Mouse (Mus musculus) frontal cortex, adult 2 months (tissue): ENCODE measurements around the gene Pdyn. TPM values are rescaled to one million over a fixed set of nuclear protein-coding genes. Genes with fewer than 3 reads are reported as not detected.

Experiments used
- DNase-seq, 2 experiments: peaks; one replicate each; pipeline ENCODE4 v3.0.0; 2022; ENCODE audit warnings: low spot score in 1 of 2; ENCODE audit errors: extremely low spot score in 1 of 2
- polyA plus RNA-seq: library from polyadenylated mRNA; depleted of rRNA; stranded (reverse); fragments of >200 nt; gene quantifications from 2 replicates; pipeline ENCODE4 v1.2.3, GENCODE M21; 2012; rRNA removed

Pdyn gene
- polyA plus RNA-seq, 1 experiment: 10.3 TPM

GRCm38 (mm10) chr2:129658796-129659195 is 40.8 kb downstream of the Pdyn start:
- DNase-seq: no peak

- DNase-seq: peak in 1 of 2 experiments; percentile 44
Observed at GRCm38 (mm10) chr2:129655033-129655432, 44.6 kb downstream of the Pdyn start.

- peak in 1 of 2 experiments; percentile 47 for DNase-seq
Observed at GRCm38 (mm10) chr2:129654233-129654950, 45.3 kb downstream of the Pdyn start.

GRCm38 (mm10) chr2:129653632-129654031 is 46.0 kb downstream of the Pdyn start:
- DNase-seq: no peak

- DNase-seq: no peak
Observed at GRCm38 (mm10) chr2:129652616-129653015, 47.0 kb downstream of the Pdyn start.

Other genes with a start within 250 kb of the Pdyn start
- 0.06 and 0.14 TPM in 2 replicates for gene F830045P16Rik, start 163.2 kb downstream of the Pdyn start, polyA plus RNA-seq
- gene Sirpa, start 107.0 kb downstream of the Pdyn start, polyA plus RNA-seq: 276 and 309 TPM in 2 replicates
- gene Stk35, start 100.7 kb upstream of the Pdyn start, polyA plus RNA-seq: 22.3 and 23.5 TPM in 2 replicates